Mouse (Mus musculus) testis, adult 2 months (tissue): Measurements from ENCODE around the gene Gm11397. TPM values are rescaled to one million over a fixed set of nuclear protein-coding genes. Genes with fewer than 3 reads are reported as not detected.
"Not testable (repeated sequence)": the region's sequence is repeated elsewhere in the genome, so short reads cannot be mapped to it uniquely, and the experiment has no call there.

Experiments
- H3K27ac ChIP-seq: fragments of 200-500 bp; 2 replicates; pipeline ENCODE4 v1.5.1; 2012; ENCODE audit warnings: low read depth, low read length; ENCODE audit not compliant: control insufficient read depth, insufficient read depth
- H3K27me3 ChIP-seq: fragments of 200-500 bp; 2 replicates; pipeline ENCODE4 v1.6.1; 2012; ENCODE audit warnings: mild to moderate bottlenecking, low read length, moderate library complexity; ENCODE audit not compliant: control insufficient read depth, insufficient read depth
- H3K36me3 ChIP-seq: fragments of 200-500 bp; 2 replicates; pipeline ENCODE4 v1.6.1; 2012; ENCODE audit warnings: mild to moderate bottlenecking, low read length; ENCODE audit not compliant: control insufficient read depth, insufficient read depth
- H3K4me1 ChIP-seq: fragments of 200-500 bp; 2 replicates; pipeline ENCODE4 v1.6.1; 2012; ENCODE audit warnings: low read length; ENCODE audit not compliant: control insufficient read depth, insufficient read depth
- H3K4me3 ChIP-seq: fragments of 200-500 bp; 2 replicates; pipeline ENCODE4 v1.5.1; 2012; ENCODE audit warnings: low read depth, mild to moderate bottlenecking, low read length, moderate library complexity, mixed read lengths; ENCODE audit not compliant: control insufficient read depth
- polyA plus RNA-seq: library from polyadenylated mRNA; depleted of rRNA; stranded (reverse); fragments of >200 nt; gene quantifications from 2 replicates; pipeline ENCODE4 v1.2.3, GENCODE M21; 2012; rRNA removed

Gm11397 gene
- 0.25 and 0.31 TPM in 2 replicates for polyA plus RNA-seq

GRCm38 (mm10) chr13:33395461-33395860, at the start of gene Gm11397:
Gm11397 (plus strand) TSS chr13:33395761.
- not testable (repeated sequence) for H3K27me3 ChIP-seq, H3K36me3 ChIP-seq, H3K27ac ChIP-seq, H3K4me3 ChIP-seq, H3K4me1 ChIP-seq

GRCm38 (mm10) chr13:33356666-33357065, 38.9 kb upstream of the Gm11397 start:
- not testable (repeated sequence) for H3K4me3 ChIP-seq, H3K27me3 ChIP-seq, H3K27ac ChIP-seq, H3K4me1 ChIP-seq, H3K36me3 ChIP-seq

GRCm38 (mm10) chr13:33432714-33433113, 37.2 kb downstream of the Gm11397 start:
- not testable (repeated sequence) for H3K4me1 ChIP-seq, H3K27ac ChIP-seq, H3K4me3 ChIP-seq, H3K36me3 ChIP-seq, H3K27me3 ChIP-seq

Other genes with a start within 250 kb of the Gm11397 start
- gene Serpinb9c, start 236.0 kb upstream of the Gm11397 start, polyA plus RNA-seq = 0.06 TPM in 1 of 2 replicates, not detected in the other
- 0.11 and 0.19 TPM in 2 replicates for gene Serpinb9d, start 202.8 kb upstream of the Gm11397 start, polyA plus RNA-seq
- not detected in 2 replicates for gene Serpinb9e, start 146.1 kb upstream of the Gm11397 start, polyA plus RNA-seq
- gene Serpinb9f, start 71.7 kb upstream of the Gm11397 start, polyA plus RNA-seq = not detected in 2 replicates
- gene Serpinb9g, start 89.0 kb downstream of the Gm11397 start, polyA plus RNA-seq = not detected in 2 replicates